Mouse (Mus musculus) mouse trophoblast stem cell (cell line): ENCODE results near the gene 2610318N02Rik.

ENCODE experiments used
- in situ Hi-C, 2 experiments: fragments of 300-500 bp; cut with MseI, MboI; formaldehyde crosslinking; loops; 2 replicates in 1 of 2; 3 replicates in 1 of 2; pipeline ENCODE4 v1.15.1; 2025

The 2610318N02Rik gene

DNA sequence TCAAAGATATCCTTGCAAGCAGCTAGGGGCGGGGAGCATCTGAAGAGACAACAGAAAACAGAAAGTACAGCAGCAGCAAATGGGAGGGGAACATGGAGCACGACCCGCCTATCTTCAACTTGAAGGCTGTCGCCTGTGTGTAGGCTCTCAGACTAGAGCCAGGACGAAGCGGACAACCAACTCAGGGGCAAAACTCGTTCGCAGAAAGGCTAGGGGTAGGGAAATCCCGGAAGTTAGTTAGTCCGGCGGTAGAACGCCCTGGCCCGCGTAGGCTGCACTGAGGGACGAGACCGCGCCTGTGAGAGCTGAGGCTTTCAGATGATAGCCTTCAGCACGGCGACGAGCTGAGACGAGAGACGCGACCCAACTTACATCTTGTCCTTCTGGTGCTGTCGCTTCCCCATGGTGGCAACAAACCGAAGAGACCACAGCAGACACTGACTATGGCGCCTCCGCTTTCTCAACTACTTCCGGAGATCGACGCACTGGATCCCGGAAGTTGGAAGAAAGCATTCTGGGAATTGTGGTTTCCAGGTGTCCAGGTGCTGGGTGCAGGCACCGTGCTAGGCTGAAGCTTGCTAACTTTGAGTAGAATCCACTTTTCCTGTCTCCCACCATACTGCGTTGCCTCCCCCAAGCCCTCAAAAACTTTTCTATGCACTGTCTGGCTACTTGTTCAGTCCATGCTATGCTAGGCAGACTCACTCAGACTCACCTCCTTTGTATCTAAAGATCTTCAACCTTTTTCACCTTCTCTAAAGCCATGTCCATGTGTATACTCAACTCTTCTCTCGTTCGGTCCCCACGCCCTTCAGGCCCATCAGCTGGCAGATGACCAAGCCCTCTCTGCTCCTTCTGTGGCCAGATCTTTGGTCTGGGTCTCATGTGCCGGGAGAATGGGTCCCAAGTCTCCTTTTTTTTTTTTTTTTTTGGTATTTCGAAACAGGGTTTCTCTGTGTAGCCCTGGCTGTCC, 13.9 kb downstream of the 2610318N02Rik start, which contains the start of gene Ppil2:
Ppil2 (minus strand) TSS at position 487 of the 973 bp plus-strand sequence.
- in situ Hi-C loops = no loop called here

DNA sequence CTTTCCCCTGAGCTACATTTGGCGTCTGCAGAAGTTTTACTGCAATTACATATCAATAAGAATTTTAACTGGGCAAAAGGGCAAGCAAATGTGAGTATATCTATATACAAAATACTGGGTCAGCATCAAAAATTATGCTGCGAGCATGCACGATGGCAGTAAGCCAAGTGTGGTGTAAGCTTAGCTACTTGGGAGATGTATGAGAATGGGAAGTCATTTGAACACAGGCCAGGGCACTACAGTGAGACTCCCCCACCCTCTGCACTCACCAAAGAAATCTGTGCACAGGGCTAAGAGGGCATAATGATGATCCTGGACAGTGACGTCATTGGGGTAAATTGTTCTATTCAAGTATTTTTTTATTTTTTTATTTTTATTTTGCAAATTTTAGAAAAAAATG, 20.4 kb downstream of the 2610318N02Rik start:
- in situ Hi-C loops = no loop called here

- in situ Hi-C loops = no loop called here
Measured at GRCm38 (mm10) chr16:17102630-17103220, 22.2 kb downstream of the 2610318N02Rik start.

GRCm38 (mm10) chr16:17096938-17097337, 28.0 kb downstream of the 2610318N02Rik start:
- in situ Hi-C loops = no loop called here

DNA sequence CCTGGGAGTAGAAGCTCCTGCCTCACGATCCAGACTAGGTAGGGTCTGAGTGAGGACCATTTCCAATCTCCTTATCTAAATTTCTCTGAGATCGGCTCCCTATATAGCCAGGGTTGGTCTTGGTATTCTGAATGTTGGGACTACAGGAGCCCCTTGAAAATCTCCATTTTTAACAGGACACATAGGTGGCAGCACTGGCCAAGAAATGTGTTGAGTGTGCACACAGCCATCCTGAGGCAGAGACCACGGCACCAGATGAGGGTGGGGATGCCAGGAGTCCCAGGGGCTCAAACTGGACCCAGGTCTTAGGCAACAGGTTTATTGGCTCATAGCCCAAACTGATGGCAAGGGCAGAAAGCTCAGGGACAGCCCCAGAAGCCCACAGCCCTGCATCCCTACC, 36.6 kb downstream of the 2610318N02Rik start:
- in situ Hi-C loops = no loop called here

GRCm38 (mm10) chr16:17086669-17087193, 38.2 kb downstream of the 2610318N02Rik start:
- in situ Hi-C loops = no loop called here

- in situ Hi-C loops = no loop called here
Measured at GRCm38 (mm10) chr16:17086241-17086640, 38.7 kb downstream of the 2610318N02Rik start.

DNA sequence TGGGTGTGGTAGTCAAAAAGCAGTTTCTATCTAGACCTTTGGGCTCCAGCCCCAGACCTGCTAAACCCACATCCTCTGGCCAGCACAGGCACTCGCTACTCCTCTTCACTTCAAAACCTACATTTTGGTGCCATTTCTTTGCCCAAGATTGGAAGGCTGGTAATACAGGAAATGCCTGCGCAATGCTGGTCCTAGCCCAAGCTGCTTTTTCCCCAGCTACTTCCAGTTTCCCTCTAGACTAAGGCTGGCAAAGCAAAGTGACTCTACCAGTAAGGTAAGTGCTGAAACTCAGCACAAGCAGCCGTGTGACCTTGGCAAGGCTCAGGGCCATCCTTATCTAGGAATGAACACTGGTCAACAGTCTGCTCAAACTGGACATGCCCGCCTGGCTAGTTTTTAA, 39.3 kb downstream of the 2610318N02Rik start:
- in situ Hi-C loops = no loop called here

- in situ Hi-C loops = no loop called here
Measured at GRCm38 (mm10) chr16:17082121-17082792, 42.7 kb downstream of the 2610318N02Rik start.

DNA sequence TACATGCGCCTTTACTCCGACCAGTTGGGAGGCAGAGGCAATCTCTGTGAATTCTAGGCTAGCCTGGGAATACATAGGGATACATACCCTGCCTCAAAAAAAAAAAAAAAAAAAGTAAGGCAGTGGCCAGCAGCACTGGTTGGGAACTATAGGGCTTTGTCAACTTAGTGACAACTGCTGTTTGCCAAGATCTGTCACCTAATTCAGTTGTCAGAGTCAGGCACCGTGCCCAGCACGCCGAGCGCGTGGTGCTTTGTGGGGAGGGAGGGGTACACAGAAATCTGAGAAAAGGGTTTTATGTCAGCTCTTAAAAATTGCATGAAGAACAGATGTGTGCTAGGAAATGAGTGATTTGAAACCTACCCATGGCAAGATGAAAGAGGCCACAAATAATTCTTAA, 46.9 kb downstream of the 2610318N02Rik start:
- in situ Hi-C loops = no loop called here

GRCm38 (mm10) chr16:17076869-17077268, 48.1 kb downstream of the 2610318N02Rik start:
- in situ Hi-C loops = no loop called here

DNA sequence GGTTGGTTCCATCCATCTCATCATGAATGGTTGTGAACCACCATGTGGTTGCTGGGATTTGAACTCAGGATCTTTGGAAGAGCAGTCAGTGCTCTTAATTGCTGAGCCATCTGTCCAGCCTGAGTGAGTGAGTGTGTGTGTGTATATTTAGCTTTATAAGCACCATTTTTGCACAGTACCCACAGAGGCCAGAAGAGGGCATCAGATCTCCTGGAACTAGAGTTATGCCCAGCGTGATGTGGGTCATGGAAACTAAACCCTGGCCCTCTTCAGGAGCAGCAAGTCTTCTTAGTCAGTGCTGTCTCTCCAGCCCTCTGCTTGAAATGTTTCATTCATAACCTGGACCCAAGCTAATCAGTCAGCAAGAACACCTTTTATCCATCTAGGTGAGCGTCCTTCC, 48.7 kb downstream of the 2610318N02Rik start:
- in situ Hi-C loops = no loop called here

GRCm38 (mm10) chr16:17073000-17073399, 52.0 kb downstream of the 2610318N02Rik start:
- in situ Hi-C loops = no loop called here

- in situ Hi-C loops = no loop called here
Measured at GRCm38 (mm10) chr16:17070716-17071115, 54.3 kb downstream of the 2610318N02Rik start.

GRCm38 (mm10) chr16:17069511-17070443, 55.2 kb downstream of the 2610318N02Rik start, which contains the start of gene Ypel1:
Gene Ypel1 (plus strand): TSS chr16:17069696.
- in situ Hi-C loops = no loop called here

DNA sequence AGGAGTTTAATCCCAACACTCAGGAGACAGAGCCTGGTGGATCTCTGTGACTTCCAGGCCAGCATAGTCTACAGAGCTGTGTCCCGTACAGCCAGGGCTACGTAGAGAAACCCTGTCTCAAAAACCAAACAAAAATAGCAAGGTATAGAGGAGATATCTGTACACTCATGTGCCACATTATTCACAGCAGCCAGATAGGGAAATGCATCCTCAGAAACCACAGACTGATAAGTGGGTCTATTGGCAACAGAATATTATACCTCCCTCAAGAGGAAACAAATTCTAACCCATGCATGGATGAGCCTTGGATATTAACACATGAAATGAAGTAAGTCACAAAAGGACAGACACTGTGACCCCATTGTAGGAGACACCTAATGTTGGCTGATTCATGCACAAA, 57.4 kb downstream of the 2610318N02Rik start:
- in situ Hi-C loops = no loop called here
